Mouse (Mus musculus) macrophage (primary cell): ENCODE results near the gene Vmn1r183. TPM values are rescaled to one million over a fixed set of nuclear protein-coding genes. Genes with fewer than 3 reads are reported as not detected.
"Not testable (repeated sequence)": the region's sequence is repeated elsewhere in the genome, so short reads cannot be mapped to it uniquely, and the experiment has no call there.

ENCODE experiments used
- H3K27ac ChIP-seq: fragments of 350-480 bp; formaldehyde crosslinking; 2 replicates; pipeline ENCODE4 v1.9.0; 2021
- H3K36me3 ChIP-seq: fragments of 350-480 bp; formaldehyde crosslinking; 2 replicates; pipeline ENCODE4 v1.9.0; 2021; ENCODE audit errors: inconsistent target
- H3K4me3 ChIP-seq: fragments of 350-480 bp; formaldehyde crosslinking; 2 replicates; pipeline ENCODE4 v1.9.0; 2021; ENCODE audit errors: inconsistent target
- H3K79me2 ChIP-seq: fragments of 350-480 bp; formaldehyde crosslinking; 2 replicates; pipeline ENCODE4 v1.9.0; 2021; ENCODE audit errors: inconsistent target
- WGBS: methylation state at CpG from one replicate; pipeline ENCODE4 v1.1.7; 2026; ENCODE audit warnings: inconsistent platforms; ENCODE audit not compliant: missing documents; 5-methylcytosine and 5-hydroxymethylcytosine counted together
- polyA plus RNA-seq: library from polyadenylated mRNA; stranded (reverse); fragments of 250-400 nt; gene quantifications from 3 replicates; pipeline ENCODE4 v1.2.4, GENCODE M21; 2018; ENCODE audit warnings: inconsistent platforms
- total RNA-seq, 78 experiments: library from RNA; depleted of rRNA; stranded (reverse); fragments of 250-400 nt; gene quantifications; 1 replicate in 9 of 78; 2 replicates in 24 of 78; 3 replicates in 43 of 78; 4 replicates in 2 of 78; pipeline ENCODE4 v1.2.4; 2018; ENCODE audit warnings: inconsistent platforms in 56 of 78

The Vmn1r183 gene
- not detected for total RNA-seq (2018; cell fraction: chromatin; rRNA removed)
- not detected for total RNA-seq (2018; cell fraction: cytosol; rRNA removed)
- not detected for total RNA-seq (2018; cell fraction: nucleus; rRNA removed)
- not detected in 3 replicates for polyA plus RNA-seq

GRCm38 (mm10) chr7:24052660-24053304 lies at the start of gene Vmn1r183:
Gene Vmn1r183, plus strand, starts transcription at chr7:24053254.
- H3K27ac ChIP-seq, result no peak within 1 kb of the TSS
- no peaks in the 10 kb centered on the region for H3K36me3 ChIP-seq
- 87% methylated on average over 4 of the region's 4 CpGs for WGBS
- H3K79me2 ChIP-seq, result no peaks in the 10 kb centered on the region
- no peak within 1 kb of the TSS for H3K4me3 ChIP-seq

DNA sequence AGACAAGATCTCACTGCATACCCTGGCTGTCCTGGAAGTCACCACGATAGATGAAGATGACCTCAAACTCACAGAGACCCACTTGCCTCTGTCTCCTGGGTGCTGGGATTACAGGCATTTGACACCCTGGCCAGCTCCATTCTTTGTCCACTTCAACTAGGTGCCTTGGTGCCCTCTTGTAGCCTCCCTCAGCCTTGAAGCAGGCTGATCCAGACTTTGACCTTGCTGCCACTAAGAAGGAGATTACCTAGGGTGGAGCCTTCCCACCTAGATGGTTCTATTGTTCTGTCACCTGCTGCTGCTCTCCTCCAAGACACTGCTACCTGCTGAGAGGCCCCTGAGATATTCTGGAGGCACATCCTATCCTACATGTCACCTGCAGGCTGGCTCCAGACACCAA lies 21.4 kb downstream of the Vmn1r183 start:
- H3K36me3 ChIP-seq, H3K4me3 ChIP-seq: not testable (repeated sequence)
- WGBS, result 38% methylated on average over 1 of the region's 1 CpGs

GRCm38 (mm10) chr7:24081634-24082431 lies 28.8 kb downstream of the Vmn1r183 start, which contains the start of gene Zfp180:
Gene Zfp180, plus strand, starts transcription at chr7:24081924.
- H3K79me2 ChIP-seq, result peaks cover 50% of the 10 kb centered on the region
- peak within 1 kb of the TSS; percentile 76 for H3K27ac ChIP-seq
- H3K36me3 ChIP-seq, result 0 out of 2 replicates have a peak, but pooled peaks cover 2% of the 10 kb centered on the region
- WGBS, result 15% methylated on average over 44 of the region's 44 CpGs
- peak within 1 kb of the TSS; percentile 91 for H3K4me3 ChIP-seq

More for the DNA sequence above, 21.4 kb downstream of the Vmn1r183 start:
- H3K79me2 ChIP-seq, H3K27ac ChIP-seq: not testable (repeated sequence)

DNA sequence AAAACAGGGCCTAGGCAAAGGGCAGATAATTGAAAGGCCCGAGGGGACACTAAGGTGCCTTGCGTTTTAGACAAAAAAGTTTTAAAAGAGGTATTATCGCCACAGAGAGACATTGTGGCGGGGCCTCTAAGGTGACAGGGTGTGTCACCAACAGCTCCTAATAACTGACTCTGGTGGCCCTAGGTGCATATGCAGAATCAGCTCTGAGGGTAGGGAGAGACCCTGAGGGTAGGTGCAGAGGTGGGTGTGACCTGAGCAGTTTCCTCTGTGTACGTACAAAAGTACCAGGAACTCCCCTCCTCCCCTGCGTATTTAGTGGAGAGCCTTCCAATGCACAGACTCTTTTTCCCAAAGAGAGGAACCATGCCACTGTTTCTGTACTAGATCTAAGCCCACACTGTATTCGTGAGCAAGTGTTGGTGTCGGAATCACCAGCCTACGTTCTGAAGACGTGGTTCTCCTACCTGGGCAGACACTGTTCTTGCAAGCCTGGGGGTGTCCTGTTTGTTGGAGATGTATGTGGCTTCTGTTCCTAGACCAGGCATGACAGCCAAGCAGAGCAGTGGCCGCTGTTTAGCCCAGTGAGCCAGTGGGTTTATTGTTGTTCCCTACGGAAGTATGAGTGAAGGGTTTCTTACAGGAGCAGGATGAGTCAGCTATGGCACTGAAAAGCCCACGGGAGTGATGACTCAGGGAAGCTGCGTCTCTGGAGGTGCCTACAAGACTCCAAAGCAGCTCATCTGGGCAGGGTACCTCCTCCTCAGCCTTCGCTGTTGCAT lies 29.6 kb downstream of the Vmn1r183 start:
- Histone ChIP-seq H3K4me3 (peak overlapping the region; percentile 91), H3K79me2 (peaks cover 58% of the 10 kb centered on the region), H3K36me3 (peaks cover 10% of the 10 kb centered on the region; the same call in 1 of the 2 replicates), H3K27ac (peak overlapping the region; percentile 76)
- WGBS, result 38% methylated on average over 15 of the region's 15 CpGs

GRCm38 (mm10) chr7:24086871-24087270 lies 33.8 kb downstream of the Vmn1r183 start:
- no peak overlapping the region for H3K4me3 ChIP-seq
- H3K79me2 ChIP-seq, result peaks cover 100% of the 10 kb centered on the region
- WGBS, result 92% methylated on average over 4 of the region's 4 CpGs
- no peak overlapping the region for H3K27ac ChIP-seq
- peaks cover 19% of the 10 kb centered on the region; the same call in 1 of the 2 replicates for H3K36me3 ChIP-seq

DNA sequence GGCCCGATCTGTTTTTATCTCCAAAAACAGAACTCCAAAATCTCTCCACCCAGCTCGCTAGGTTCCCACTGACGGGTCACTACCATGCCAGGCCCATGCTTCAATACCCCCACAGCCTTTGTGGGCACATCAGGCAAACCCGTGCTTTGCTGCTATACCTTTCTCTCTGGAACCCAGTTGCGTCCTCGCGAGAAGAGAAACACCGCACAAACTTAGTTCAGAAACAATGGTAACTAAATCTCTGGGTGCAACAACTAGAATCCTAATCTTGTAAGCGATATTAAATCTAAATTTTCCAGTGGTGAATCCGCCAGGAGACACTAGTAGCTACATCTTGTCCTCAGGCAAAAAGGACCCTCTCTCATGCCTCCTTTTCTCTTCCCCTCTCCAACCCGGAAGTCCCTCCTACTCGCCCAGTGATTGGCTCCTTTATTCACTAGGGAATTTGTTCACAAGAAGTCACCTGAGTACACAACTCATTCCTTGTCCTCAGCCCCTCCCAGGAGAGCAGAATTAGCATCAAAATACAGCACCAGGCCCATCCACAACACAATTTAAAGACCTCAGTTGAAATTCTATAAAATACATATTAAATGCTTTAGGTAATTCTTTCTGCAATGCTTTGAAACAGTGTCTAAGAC lies 34.6 kb downstream of the Vmn1r183 start:
- peaks cover 19% of the 10 kb centered on the region; the same call in 1 of the 2 replicates for H3K36me3 ChIP-seq

DNA sequence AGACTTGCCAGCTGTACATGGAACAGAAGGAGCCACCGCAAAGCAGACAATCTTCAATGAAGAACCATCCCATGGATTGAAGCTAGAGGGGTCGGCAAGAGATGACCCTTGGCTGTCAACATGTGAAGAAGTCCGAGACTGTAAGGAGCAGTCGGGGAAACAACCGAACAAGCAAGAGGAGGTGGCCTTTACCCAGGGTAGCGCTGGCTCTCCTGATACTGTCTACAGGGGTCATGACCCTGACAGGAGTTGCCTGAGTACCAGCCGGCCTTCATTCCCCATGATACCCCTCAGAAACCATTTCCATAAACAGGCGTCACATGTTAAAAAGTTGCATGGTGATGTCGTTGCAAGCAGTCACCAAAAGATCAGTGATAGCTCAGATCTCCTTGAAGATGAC lies 51.3 kb downstream of the Vmn1r183 start:
- no peaks in the 10 kb centered on the region for H3K79me2 ChIP-seq
- WGBS, result 95% methylated on average over 9 of the region's 9 CpGs
- peaks cover 91% of the 10 kb centered on the region for H3K36me3 ChIP-seq
- H3K4me3 ChIP-seq, result no peak overlapping the region
- no peak overlapping the region for H3K27ac ChIP-seq

More for the DNA sequence above, 34.6 kb downstream of the Vmn1r183 start:
- WGBS, result 95% methylated on average over 12 of the region's 12 CpGs
- Histone ChIP-seq H3K4me3 (no peak overlapping the region), H3K79me2 (peaks cover 99% of the 10 kb centered on the region), H3K27ac (no peak overlapping the region)

DNA sequence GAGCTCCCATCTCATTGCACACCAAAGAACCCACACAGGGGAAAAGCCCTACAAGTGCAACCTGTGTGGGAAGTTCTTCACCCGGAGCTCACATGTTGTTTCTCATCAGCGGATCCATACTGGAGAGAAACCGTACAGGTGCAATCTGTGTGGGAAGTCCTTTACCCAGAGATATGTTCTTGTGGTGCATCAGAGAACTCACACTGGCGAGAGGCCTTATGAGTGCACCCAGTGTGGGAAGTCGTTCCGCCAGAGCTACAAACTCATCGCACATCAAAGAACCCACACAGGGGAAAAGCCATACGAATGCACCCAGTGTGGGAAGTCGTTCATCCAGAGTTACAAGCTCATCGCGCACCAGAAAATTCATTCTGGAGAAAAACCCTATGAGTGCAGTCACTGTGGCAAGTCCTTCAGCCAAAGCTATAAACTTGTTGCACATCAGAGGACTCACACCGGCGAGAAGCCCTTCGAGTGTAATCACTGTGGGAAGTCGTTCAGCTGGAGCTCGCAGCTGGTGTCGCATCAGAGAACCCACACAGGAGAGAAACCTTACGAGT lies 52.2 kb downstream of the Vmn1r183 start:
- H3K4me3 ChIP-seq, result no peak overlapping the region
- no peak overlapping the region for H3K27ac ChIP-seq
- H3K79me2 ChIP-seq, result no peaks in the 10 kb centered on the region
- peaks cover 83% of the 10 kb centered on the region for H3K36me3 ChIP-seq
- 95% methylated on average over 18 of the region's 18 CpGs for WGBS

- Histone ChIP-seq H3K79me2 (no peaks in the 10 kb centered on the region), H3K36me3 (peaks cover 27% of the 10 kb centered on the region), H3K4me3 (no peak overlapping the region), H3K27ac (no peak overlapping the region)
- WGBS, result 92% methylated on average over 7 of the region's 7 CpGs
Observed at GRCm38 (mm10) chr7:24110839-24111238, 57.8 kb downstream of the Vmn1r183 start.

DNA sequence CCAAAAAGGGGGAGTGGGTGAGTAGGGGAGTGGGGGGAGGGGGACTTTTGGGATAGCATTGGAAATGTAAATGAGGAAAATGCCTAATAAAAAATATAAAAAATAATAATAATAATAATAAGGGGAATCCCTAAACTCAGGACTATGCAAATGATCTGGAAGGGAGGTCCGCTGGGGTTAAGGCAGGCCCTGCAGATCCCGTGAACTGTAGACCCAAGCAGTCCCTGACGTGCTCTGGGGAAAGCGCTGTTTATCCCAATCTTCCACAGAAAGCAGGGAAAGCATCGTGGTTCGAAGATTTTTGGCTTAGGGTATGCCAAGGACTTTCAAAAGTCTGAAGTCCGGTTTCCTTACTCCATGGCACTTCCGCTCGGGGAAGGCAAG lies 58.7 kb downstream of the Vmn1r183 start:
- 55% methylated on average over 9 of the region's 9 CpGs for WGBS
- Histone ChIP-seq H3K4me3 (no peak overlapping the region), H3K36me3 (peaks cover 17% of the 10 kb centered on the region), H3K79me2 (no peaks in the 10 kb centered on the region), H3K27ac (no peak overlapping the region)

DNA sequence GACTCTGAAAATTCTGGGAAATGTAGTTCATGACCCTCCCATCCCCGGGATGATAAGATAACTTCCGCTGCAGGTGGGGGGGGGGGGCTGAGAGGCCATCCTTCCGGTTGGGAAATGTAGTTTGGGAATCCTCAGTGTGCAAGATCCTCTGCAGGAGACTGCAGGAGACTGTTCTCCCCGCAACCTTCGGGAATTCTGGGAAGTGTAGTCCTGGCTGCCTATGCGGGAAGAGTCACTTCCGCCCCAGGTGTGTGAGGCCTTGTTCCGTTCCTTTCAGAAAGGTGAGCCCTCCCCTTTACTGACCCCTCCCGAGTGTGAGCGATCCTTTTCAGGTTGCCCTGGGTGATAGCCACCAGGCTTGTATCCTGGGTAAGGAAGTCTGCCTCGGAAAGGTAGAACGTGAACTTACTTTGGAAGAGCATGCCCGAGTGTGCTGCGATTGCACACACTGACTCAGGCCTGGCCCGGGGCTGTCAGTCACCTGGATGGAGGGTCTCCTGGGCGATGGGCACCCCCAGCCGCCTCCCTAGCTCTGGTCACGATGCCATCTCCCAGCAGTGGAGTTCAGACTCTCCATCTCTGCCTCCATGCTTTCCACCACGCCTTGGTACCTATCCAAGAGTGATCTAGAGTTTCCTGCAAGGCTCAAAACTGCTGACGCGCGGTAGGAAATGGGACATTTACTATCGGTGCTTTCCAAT lies 59.3 kb downstream of the Vmn1r183 start, which contains the start of gene Zfp112:
Gene Zfp112 (plus strand): TSS at position 159 of the 701 bp plus-strand sequence.
- Histone ChIP-seq H3K36me3 (0 out of 2 replicates have a peak, but pooled peaks cover 12% of the 10 kb centered on the region), H3K4me3 (no peak within 1 kb of the TSS), H3K79me2 (no peaks in the 10 kb centered on the region), H3K27ac (no peak within 1 kb of the TSS)
- 21% methylated on average over 23 of the region's 23 CpGs for WGBS

DNA sequence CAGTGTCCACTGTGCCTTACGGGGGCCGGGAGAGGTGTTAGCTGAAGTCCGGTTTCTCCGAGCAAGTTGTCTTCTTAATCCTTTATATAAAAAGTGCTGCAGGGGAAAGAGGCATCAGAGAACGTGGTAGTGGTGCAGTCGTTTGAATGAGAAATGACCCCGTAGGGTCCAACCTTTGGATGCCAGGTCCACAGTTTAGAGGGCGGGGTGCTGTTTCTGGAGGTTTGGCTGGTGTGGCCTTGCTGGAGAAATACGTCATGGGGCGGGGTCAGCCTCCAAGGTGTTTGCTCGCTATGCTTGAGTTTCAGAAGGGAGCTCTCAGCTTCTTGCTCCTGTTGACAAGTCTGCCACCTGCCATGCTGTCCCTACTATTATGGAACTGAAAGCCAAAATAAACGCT lies 59.9 kb downstream of the Vmn1r183 start:
- Histone ChIP-seq H3K36me3 (0 out of 2 replicates have a peak, but pooled peaks cover 5% of the 10 kb centered on the region), H3K79me2 (no peaks in the 10 kb centered on the region), H3K4me3 (no peak overlapping the region), H3K27ac (no peak overlapping the region)
- 39% methylated on average over 12 of the region's 12 CpGs for WGBS
